Mouse (Mus musculus): ENCODE measurements around the gene Gas2l2. TPM values are rescaled to one million over a fixed set of nuclear protein-coding genes. Genes with fewer than 3 reads are reported as not detected.

Gas2l2 gene
- polyA plus RNA-seq, 2 experiments, result 0.03 TPM; not detected in 1

DNA sequence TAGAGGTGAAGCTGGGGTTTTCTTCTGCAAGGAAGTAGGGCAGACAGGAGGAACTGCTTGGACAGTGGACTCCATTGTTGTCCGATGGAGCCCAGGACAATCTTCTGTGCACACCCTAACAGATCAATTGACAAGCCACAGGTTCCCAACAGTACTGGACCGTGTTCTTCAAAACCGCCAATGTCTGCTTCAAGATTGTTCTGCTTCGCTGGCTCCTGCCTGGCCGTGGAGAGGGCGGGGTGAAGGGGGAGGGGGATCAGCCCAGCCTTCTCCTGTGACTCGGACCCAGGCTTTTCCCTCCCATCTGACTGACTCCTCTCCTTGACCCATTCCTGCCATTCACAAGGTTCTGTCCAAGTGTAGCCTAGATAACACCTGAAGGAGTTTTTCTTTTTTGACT lies 28.0 kb upstream of the Gas2l2 start:
- H3K36me3 ChIP-seq (ENCODE audit: control insufficient read depth, insufficient read depth, low read length), result no peaks in the 10 kb centered on the region
- WGBS, result 42% methylated on average over 7 of the region's 7 CpGs
- peaks cover 13% of the 10 kb centered on the region for H3K4me1 ChIP-seq (ENCODE audit: control insufficient read depth, insufficient read depth, low read length)
- no peak for TF ChIP-seq POLR2A (IDR thresholded peaks at IDR 0.05; ENCODE audit: borderline replicate concordance, extremely low read depth, insufficient read depth, insufficient read length)
- ATAC-seq (ENCODE audit: low FRiP score, low read depth), result no peak
- H3K9ac ChIP-seq (ENCODE audit: low read depth, low read length, severe bottlenecking), result no peak overlapping the region
- peaks cover 8% of the 10 kb centered on the region; the same call in 1 of the 2 replicates for H3K27me3 ChIP-seq (ENCODE audit: control insufficient read depth, insufficient read depth, low read length)
- no peak overlapping the region for H3K4me3 ChIP-seq (replicated peaks; ENCODE audit: low read length)
- DNase-seq (ENCODE audit: low spot score), result no peak
- H3K27ac ChIP-seq (replicated peaks; ENCODE audit: low read depth, low read length), result no peak overlapping the region
- 0 out of 2 replicates have a peak overlapping the region, but pooled peaks have one; percentile 1 for H3K4me2 ChIP-seq (replicated peaks; ENCODE audit: low read depth, low read length, severe bottlenecking)
- H3K9me3 ChIP-seq (ENCODE audit: control insufficient read depth, low read length), result no peaks in the 10 kb centered on the region

DNA sequence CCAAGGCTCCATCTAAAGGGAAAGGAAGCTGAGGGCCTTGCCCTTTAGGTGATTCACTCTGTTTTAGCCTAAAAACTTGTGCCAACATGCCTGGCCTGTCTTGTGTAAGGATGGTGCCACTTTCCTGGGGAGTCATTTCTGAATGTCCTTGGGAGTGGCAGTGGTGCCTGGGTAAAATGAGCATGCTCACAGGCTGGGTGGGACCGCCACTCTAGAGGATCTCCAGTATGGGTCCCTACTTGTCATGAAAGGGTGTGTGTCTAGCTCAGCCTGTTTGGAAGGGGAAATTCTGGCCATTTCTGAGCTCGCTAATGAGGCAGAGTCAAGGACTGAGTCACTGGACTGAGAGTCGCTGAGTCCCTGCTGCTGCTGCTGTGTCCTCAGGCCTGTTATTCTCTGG lies 26.4 kb upstream of the Gas2l2 start:
- WGBS, result 64% methylated on average over 3 of the region's 3 CpGs

GRCm38 (mm10) chr11:83454548-83454947 lies 25.3 kb upstream of the Gas2l2 start:
- Histone ChIP-seq H3K4me3 (replicated peaks; ENCODE audit: low read length) (no peak overlapping the region), H3K4me1 (ENCODE audit: control insufficient read depth, insufficient read depth, low read length) (peaks cover 13% of the 10 kb centered on the region), H3K27me3 (ENCODE audit: control insufficient read depth, insufficient read depth, low read length) (no peaks in the 10 kb centered on the region), H3K27ac (replicated peaks; ENCODE audit: low read depth, low read length) (no peak overlapping the region), H3K9me3 (ENCODE audit: control insufficient read depth, low read length) (no peaks in the 10 kb centered on the region), H3K4me2 (replicated peaks; ENCODE audit: low read depth, low read length, severe bottlenecking) (no peak overlapping the region), H3K36me3 (ENCODE audit: control insufficient read depth, insufficient read depth, low read length) (no peaks in the 10 kb centered on the region), H3K9ac (ENCODE audit: low read depth, low read length, severe bottlenecking) (no peak overlapping the region)
- no peak for DNase-seq (ENCODE audit: low spot score)
- WGBS, result 10% methylated on average over 4 of the region's 4 CpGs
- no peak for TF ChIP-seq POLR2A (IDR thresholded peaks at IDR 0.05; ENCODE audit: borderline replicate concordance, extremely low read depth, insufficient read depth, insufficient read length)
- no peak for ATAC-seq (ENCODE audit: low FRiP score, low read depth)

More for the DNA sequence above, 26.4 kb upstream of the Gas2l2 start:
- H3K27ac ChIP-seq (replicated peaks; ENCODE audit: low read depth, low read length), result no peak overlapping the region
- ATAC-seq (ENCODE audit: low FRiP score, low read depth), result no peak
- H3K4me2 ChIP-seq (replicated peaks; ENCODE audit: low read depth, low read length, severe bottlenecking), result no peak overlapping the region
- no peaks in the 10 kb centered on the region for H3K27me3 ChIP-seq (ENCODE audit: control insufficient read depth, insufficient read depth, low read length)
- no peaks in the 10 kb centered on the region for H3K36me3 ChIP-seq (ENCODE audit: control insufficient read depth, insufficient read depth, low read length)
- H3K4me1 ChIP-seq (ENCODE audit: control insufficient read depth, insufficient read depth, low read length), result peaks cover 13% of the 10 kb centered on the region
- H3K4me3 ChIP-seq (replicated peaks; ENCODE audit: low read length), result no peak overlapping the region
- no peak for DNase-seq (ENCODE audit: low spot score)
- H3K9ac ChIP-seq (ENCODE audit: low read depth, low read length, severe bottlenecking), result no peak overlapping the region
- no peaks in the 10 kb centered on the region for H3K9me3 ChIP-seq (ENCODE audit: control insufficient read depth, low read length)
- TF ChIP-seq POLR2A (IDR thresholded peaks at IDR 0.05; ENCODE audit: borderline replicate concordance, extremely low read depth, insufficient read depth, insufficient read length), result no peak

DNA sequence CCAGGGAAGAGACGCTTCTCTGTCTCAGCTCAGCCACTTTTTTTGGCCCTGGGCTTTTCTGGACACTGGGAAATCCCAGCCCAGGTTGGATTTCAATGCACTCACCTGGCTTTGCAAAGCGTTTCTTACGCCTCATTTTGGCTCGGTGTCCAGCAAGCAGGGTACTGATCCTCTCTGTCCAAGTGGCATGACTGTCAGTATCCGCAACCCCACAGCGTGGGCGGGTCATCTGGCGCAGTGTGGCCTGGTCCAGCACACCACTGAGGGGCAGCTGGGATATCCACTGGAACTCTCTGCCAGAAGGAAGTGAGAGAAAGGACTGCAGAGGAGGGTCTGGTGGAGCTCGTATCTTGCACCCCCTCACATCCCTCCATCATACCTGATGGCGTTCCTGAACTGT lies 22.0 kb upstream of the Gas2l2 start:
- DNase-seq (ENCODE audit: low spot score), result no peak
- no peaks in the 10 kb centered on the region for H3K36me3 ChIP-seq (ENCODE audit: control insufficient read depth, insufficient read depth, low read length)
- no peak overlapping the region for H3K4me3 ChIP-seq (replicated peaks; ENCODE audit: low read length)
- no peak overlapping the region for H3K4me2 ChIP-seq (replicated peaks; ENCODE audit: low read depth, low read length, severe bottlenecking)
- WGBS, result 85% methylated on average over 10 of the region's 10 CpGs
- no peak for ATAC-seq (ENCODE audit: low FRiP score, low read depth)
- H3K9me3 ChIP-seq (ENCODE audit: control insufficient read depth, low read length), result no peaks in the 10 kb centered on the region
- TF ChIP-seq POLR2A (IDR thresholded peaks at IDR 0.05; ENCODE audit: borderline replicate concordance, extremely low read depth, insufficient read depth, insufficient read length), result no peak
- H3K27me3 ChIP-seq (ENCODE audit: control insufficient read depth, insufficient read depth, low read length), result 0 out of 2 replicates have a peak, but pooled peaks cover 4% of the 10 kb centered on the region
- no peak overlapping the region for H3K27ac ChIP-seq (replicated peaks; ENCODE audit: low read depth, low read length)
- H3K9ac ChIP-seq (ENCODE audit: low read depth, low read length, severe bottlenecking), result no peak overlapping the region
- H3K4me1 ChIP-seq (ENCODE audit: control insufficient read depth, insufficient read depth, low read length), result peaks cover 13% of the 10 kb centered on the region

- no peak overlapping the region for H3K4me3 ChIP-seq (replicated peaks; ENCODE audit: low read length)
- no peaks in the 10 kb centered on the region for H3K36me3 ChIP-seq (ENCODE audit: control insufficient read depth, insufficient read depth, low read length)
- H3K9me3 ChIP-seq (ENCODE audit: control insufficient read depth, low read length), result no peaks in the 10 kb centered on the region
- peaks cover 11% of the 10 kb centered on the region for H3K27me3 ChIP-seq (ENCODE audit: control insufficient read depth, insufficient read depth, low read length)
- H3K4me1 ChIP-seq (ENCODE audit: control insufficient read depth, insufficient read depth, low read length), result peaks cover 13% of the 10 kb centered on the region
- no peak for TF ChIP-seq POLR2A (IDR thresholded peaks at IDR 0.05; ENCODE audit: borderline replicate concordance, extremely low read depth, insufficient read depth, insufficient read length)
- 33% methylated on average over 1 of the region's 1 CpGs for WGBS
- no peak overlapping the region for H3K4me2 ChIP-seq (replicated peaks; ENCODE audit: low read depth, low read length, severe bottlenecking)
- ATAC-seq (ENCODE audit: low FRiP score, low read depth) (no peak), DNase-seq (ENCODE audit: low spot score) (no peak)
- no peak overlapping the region for H3K27ac ChIP-seq (replicated peaks; ENCODE audit: low read depth, low read length)
- no peak overlapping the region for H3K9ac ChIP-seq (ENCODE audit: low read depth, low read length, severe bottlenecking)
Observed at GRCm38 (mm10) chr11:83450550-83450949, 21.3 kb upstream of the Gas2l2 start.

GRCm38 (mm10) chr11:83449298-83449697 lies 20.0 kb upstream of the Gas2l2 start:
- Histone ChIP-seq H3K4me2 (replicated peaks; ENCODE audit: low read depth, low read length, severe bottlenecking) (no peak overlapping the region), H3K36me3 (ENCODE audit: control insufficient read depth, insufficient read depth, low read length) (no peaks in the 10 kb centered on the region), H3K27me3 (ENCODE audit: control insufficient read depth, insufficient read depth, low read length) (peaks cover 23% of the 10 kb centered on the region), H3K4me3 (replicated peaks; ENCODE audit: low read length) (no peak overlapping the region), H3K4me1 (ENCODE audit: control insufficient read depth, insufficient read depth, low read length) (peaks cover 9% of the 10 kb centered on the region), H3K27ac (replicated peaks; ENCODE audit: low read depth, low read length) (no peak overlapping the region), H3K9me3 (ENCODE audit: control insufficient read depth, low read length) (no peaks in the 10 kb centered on the region), H3K9ac (ENCODE audit: low read depth, low read length, severe bottlenecking) (no peak overlapping the region)
- ATAC-seq (ENCODE audit: low FRiP score, low read depth) (no peak), DNase-seq (ENCODE audit: low spot score) (no peak)
- WGBS, result 18% methylated on average over 4 of the region's 4 CpGs
- TF ChIP-seq POLR2A (IDR thresholded peaks at IDR 0.05; ENCODE audit: borderline replicate concordance, extremely low read depth, insufficient read depth, insufficient read length), result no peak

Data from limb, embryonic 14.5 days (tissue).